Comparison of ENCODE assay signal across 8 mouse cellular contexts in genomic region chr5:108312224-108313064, GRCm38 (mm10). TPM values are rescaled to one million over a fixed set of nuclear protein-coding genes. Genes with fewer than 3 reads are reported as not detected.
DNase-seq lines count a peak whose midpoint lies in the region; ATAC-seq and TF ChIP-seq lines count a peak whose summit lies in the region.

Gene Pigg (plus strand): TSS chr5:108312609.

- peaks cover 6% of the 10 kb centered on the region for H3K4me1 ChIP-seq in embryonic facial prominence, embryonic 13.5 days
- peaks cover 4% of the 10 kb centered on the region for H3K4me1 ChIP-seq in heart, adult 2 months (ENCODE audit: control insufficient read depth, insufficient read depth, low read length)
- H3K4me1 ChIP-seq in limb, embryonic 13.5 days = peaks cover 7% of the 10 kb centered on the region
- H3K4me1 ChIP-seq in midbrain, embryonic 16.5 days (ENCODE audit: control insufficient read depth, insufficient read depth, low read length) = peaks cover 8% of the 10 kb centered on the region

- under 1% methylated on average over 57 of the region's 57 CpGs for WGBS in embryonic facial prominence, embryonic 13.5 days
- under 1% methylated on average over 57 of the region's 57 CpGs for WGBS in heart, adult 2 months
- under 1% methylated on average over 57 of the region's 57 CpGs for WGBS in limb, embryonic 13.5 days
- under 1% methylated on average over 57 of the region's 57 CpGs for WGBS in midbrain, embryonic 16.5 days

- peak; percentile 91 for ATAC-seq in embryonic facial prominence, embryonic 13.5 days (ENCODE audit: insufficient number of reproducible peaks, insufficient read depth, low FRiP score, low TSS enrichment, low read depth)
- ATAC-seq in limb, embryonic 13.5 days (ENCODE audit: low FRiP score, low read depth) = peak; percentile 97
- ATAC-seq in midbrain, embryonic 16.5 days = peak; percentile 98

- intact Hi-C loops in heart, adult 2 months (cut with DNase I) = loop anchor here (1.0 kb wide), 1 partner anchor 44 kb away; the partner anchor contains the start of gene Dr1

- peak; percentile 91 for DNase-seq in 3134 (ENCODE audit: extremely low read depth, insufficient read length, low spot score)
- DNase-seq in adrenal gland, postnatal 36 days = peak; percentile 96
- DNase-seq in heart, adult 2 months = peak; percentile 94 to 97
- peak; percentile 87 to 90 for DNase-seq in kidney, adult 8-10 months
- peak; percentile 87 to 93 for DNase-seq in spleen, postnatal 10 days (ENCODE audit: low spot score in 2 of 2)

- no peaks in the 10 kb centered on the region for H3K27me3 ChIP-seq in embryonic facial prominence, embryonic 13.5 days
- H3K27me3 ChIP-seq in heart, adult 2 months (ENCODE audit: control insufficient read depth, insufficient read depth, low read length) = no peaks in the 10 kb centered on the region
- H3K27me3 ChIP-seq in limb, embryonic 13.5 days = no peaks in the 10 kb centered on the region
- H3K27me3 ChIP-seq in midbrain, embryonic 16.5 days (ENCODE audit: control insufficient read depth, insufficient read depth, low read depth, low read length) = no peaks in the 10 kb centered on the region

- TF ChIP-seq POLR2A in heart, adult 2 months (IDR thresholded peaks at IDR 0.05; ENCODE audit: insufficient read depth, low read depth, low read length) = peak; percentile 89

- no peaks in the 10 kb centered on the region for H3K79me2 ChIP-seq in heart, adult 2 months (replicated peaks; ENCODE audit: control insufficient read depth, insufficient read depth, low read length)

- H3K9ac ChIP-seq in embryonic facial prominence, embryonic 13.5 days = peak within 1 kb of the TSS; percentile 87
- H3K9ac ChIP-seq in heart, adult 2 months (ENCODE audit: low read depth, low read length) = peak within 1 kb of the TSS; percentile 89
- H3K9ac ChIP-seq in limb, embryonic 13.5 days = peak within 1 kb of the TSS; percentile 82
- peak within 1 kb of the TSS; percentile 86 for H3K9ac ChIP-seq in midbrain, embryonic 16.5 days (ENCODE audit: low read depth, low read length)

- peak within 1 kb of the TSS; percentile 84 for H3K4me2 ChIP-seq in embryonic facial prominence, embryonic 13.5 days
- H3K4me2 ChIP-seq in limb, embryonic 13.5 days (replicated peaks) = peak within 1 kb of the TSS; percentile 82
- H3K4me2 ChIP-seq in midbrain, embryonic 16.5 days (ENCODE audit: low read length) = peak within 1 kb of the TSS; percentile 86

- 0 out of 2 replicates have a peak, but pooled peaks have one; percentile 11 for TF ChIP-seq EP300 in heart, adult 2 months (IDR thresholded peaks at IDR 0.05; ENCODE audit: insufficient read depth, low read depth, low read length)

- peak within 1 kb of the TSS; percentile 77 for H3K4me3 ChIP-seq in embryonic facial prominence, embryonic 13.5 days
- H3K4me3 ChIP-seq in heart, adult 2 months = peak within 1 kb of the TSS; percentile 91
- H3K4me3 ChIP-seq in limb, embryonic 13.5 days = peak within 1 kb of the TSS; percentile 75
- peak within 1 kb of the TSS; percentile 78 for H3K4me3 ChIP-seq in midbrain, embryonic 16.5 days (ENCODE audit: low read depth, low read length)

- peak within 1 kb of the TSS; percentile 76; the same call in 1 of the 2 replicates for H3K27ac ChIP-seq in embryonic facial prominence, embryonic 13.5 days
- peak within 1 kb of the TSS; percentile 92 for H3K27ac ChIP-seq in heart, adult 2 months
- peak within 1 kb of the TSS; percentile 40; the same call in 1 of the 2 replicates for H3K27ac ChIP-seq in limb, embryonic 13.5 days
- H3K27ac ChIP-seq in midbrain, embryonic 16.5 days (ENCODE audit: low read length) = peak within 1 kb of the TSS; percentile 88

- TF ChIP-seq CTCF in heart, adult 2 months (IDR thresholded peaks at IDR 0.05) = peak; percentile 30

- no peaks in the 10 kb centered on the region for H3K36me3 ChIP-seq in embryonic facial prominence, embryonic 13.5 days
- no peaks in the 10 kb centered on the region for H3K36me3 ChIP-seq in heart, adult 2 months (ENCODE audit: control insufficient read depth, insufficient read depth, low read length)
- no peaks in the 10 kb centered on the region for H3K36me3 ChIP-seq in limb, embryonic 13.5 days
- H3K36me3 ChIP-seq in midbrain, embryonic 16.5 days (ENCODE audit: control insufficient read depth, insufficient read depth, low read length) = no peaks in the 10 kb centered on the region

- no peaks in the 10 kb centered on the region for H3K9me3 ChIP-seq in embryonic facial prominence, embryonic 13.5 days
- no peaks in the 10 kb centered on the region for H3K9me3 ChIP-seq in limb, embryonic 13.5 days
- no peaks in the 10 kb centered on the region for H3K9me3 ChIP-seq in midbrain, embryonic 16.5 days (replicated peaks; ENCODE audit: control insufficient read depth, low read length, poor library complexity, severe bottlenecking)

RNA-seq across cellular contexts. Expression of gene Pigg, which starts in this region (rescaled TPM):
- total RNA-seq in adrenal gland, postnatal 36 days (2021) = 10 to 100 TPM; 12.4 to 14.0 TPM
- polyA plus RNA-seq in embryonic facial prominence, embryonic 13.5 days (2015; fragmentation: Nextera tagmentation; extraction: Ambion mirVana) = 5.0 and 5.4 TPM in 2 replicates
- total RNA-seq in heart, adult 2 months (2021) = 10 to 100 TPM; 10.0 to 10.4 TPM
- 5.9 and 11.3 TPM in 2 replicates for polyA plus RNA-seq in heart, adult 2 months (2012; rRNA removed)
- polyA plus RNA-seq in limb, embryonic 13.5 days (2015; fragmentation: Nextera tagmentation; extraction: Ambion mirVana) = 4.6 and 5.1 TPM in 2 replicates
- polyA plus RNA-seq in midbrain, embryonic 16.5 days (2015; fragmentation: Nextera tagmentation; extraction: Ambion mirVana) = 5.5 and 6.6 TPM in 2 replicates

Comparison
In these comparisons a context has a peak if more than half of its experiments do, and no peak if none do; other contexts are left out.
1. Peak in every context shown above with its lines: DNase-seq, ATAC-seq, H3K4me3 ChIP-seq and H3K27ac ChIP-seq.
2. H3K27ac ChIP-seq: peak in every context shown above with its lines; median percentile 92 in heart, adult 2 months; 88 in midbrain, embryonic 16.5 days; 76 in embryonic facial prominence, embryonic 13.5 days; 40 in limb, embryonic 13.5 days.